Mouse (Mus musculus) gonadal fat pad, adult 2 months (tissue): ENCODE measurements around the gene Ugt1a10. TPM values are rescaled to one million over a fixed set of nuclear protein-coding genes. Genes with fewer than 3 reads are reported as not detected.

Source experiments
- DNase-seq: peaks from one replicate; pipeline ENCODE4 v3.0.0-alpha.2; 2012; ENCODE audit warnings: low read depth
- polyA plus RNA-seq: library from polyadenylated mRNA; depleted of rRNA; stranded (reverse); fragments of >200 nt; gene quantifications from 2 replicates; pipeline ENCODE4 v1.2.3, GENCODE M21; 2012

Gene Ugt1a10
- polyA plus RNA-seq, 1 experiment: not detected

- no peak for DNase-seq
Observed at GRCm38 (mm10) chr1:88230981-88231802, 176.0 kb downstream of the Ugt1a10 start.

- DNase-seq: no peak
Observed at GRCm38 (mm10) chr1:88231803-88232499, 176.8 kb downstream of the Ugt1a10 start.

- DNase-seq: no peak
Observed at GRCm38 (mm10) chr1:88232664-88233380, 177.6 kb downstream of the Ugt1a10 start.

- DNase-seq: no peak
Observed at GRCm38 (mm10) chr1:88233421-88234247, 178.4 kb downstream of the Ugt1a10 start.

GRCm38 (mm10) chr1:88234248-88234610 lies 179.0 kb downstream of the Ugt1a10 start:
- DNase-seq: no peak

GRCm38 (mm10) chr1:88234646-88235045 lies 179.5 kb downstream of the Ugt1a10 start:
- no peak for DNase-seq

- DNase-seq: no peak
Observed at GRCm38 (mm10) chr1:88235046-88235893, 180.1 kb downstream of the Ugt1a10 start.

- DNase-seq: no peak
Observed at GRCm38 (mm10) chr1:88235894-88236415, 180.8 kb downstream of the Ugt1a10 start.

GRCm38 (mm10) chr1:88237311-88237710 lies 182.1 kb downstream of the Ugt1a10 start:
- DNase-seq: no peak

GRCm38 (mm10) chr1:88238771-88239170 lies 183.6 kb downstream of the Ugt1a10 start:
- no peak for DNase-seq

GRCm38 (mm10) chr1:88240072-88240471 lies 184.9 kb downstream of the Ugt1a10 start:
- DNase-seq: no peak

- no peak for DNase-seq
Observed at GRCm38 (mm10) chr1:88240579-88240978, 185.4 kb downstream of the Ugt1a10 start.

- no peak for DNase-seq
Observed at GRCm38 (mm10) chr1:88243861-88244260, 188.7 kb downstream of the Ugt1a10 start.

GRCm38 (mm10) chr1:88245881-88246280 lies 190.7 kb downstream of the Ugt1a10 start:
- no peak for DNase-seq

GRCm38 (mm10) chr1:88246386-88246785 lies 191.2 kb downstream of the Ugt1a10 start:
- DNase-seq: no peak

GRCm38 (mm10) chr1:88247660-88248059 lies 192.5 kb downstream of the Ugt1a10 start:
- DNase-seq: no peak

- DNase-seq: no peak
Observed at GRCm38 (mm10) chr1:88248658-88249057, 193.5 kb downstream of the Ugt1a10 start.

GRCm38 (mm10) chr1:88249596-88249995 lies 194.4 kb downstream of the Ugt1a10 start:
- no peak for DNase-seq

- no peak for DNase-seq
Observed at GRCm38 (mm10) chr1:88250023-88250422, 194.8 kb downstream of the Ugt1a10 start.

- DNase-seq: no peak
Observed at GRCm38 (mm10) chr1:88253106-88253505, 197.9 kb downstream of the Ugt1a10 start.
